Mouse (Mus musculus) lung, adult 2 months (tissue): ENCODE data around the gene Zkscan6. TPM values are rescaled to one million over a fixed set of nuclear protein-coding genes. Genes with fewer than 3 reads are reported as not detected.
A peak's percentile ranks its signal among the peaks of the same experiment; 100 is the strongest.

Experiments
- DNase-seq: peaks from one replicate; pipeline ENCODE4 v3.0.0; 2022
- H3K4me1 ChIP-seq: fragments of 200-500 bp; 2 replicates; pipeline ENCODE4 v1.6.1; 2011; ENCODE audit warnings: low read length; ENCODE audit not compliant: control insufficient read depth, insufficient read depth
- H3K4me3 ChIP-seq: fragments of 200-500 bp; replicated peaks from 2 replicates; pipeline ENCODE3; 2011; ENCODE audit warnings: low read depth, mild to moderate bottlenecking, control low read depth, low read length; ENCODE audit errors: extremely low read depth
- CTCF ChIP-seq: fragments of 200-500 bp; IDR thresholded peaks from 2 replicates; pipeline ENCODE4 v1.5.1; 2011; ENCODE audit warnings: mild to moderate bottlenecking, low read length, control low read depth; ENCODE audit not compliant: insufficient read depth
- POLR2A ChIP-seq: fragments of 200-500 bp; IDR thresholded peaks from 2 replicates; pipeline ENCODE4 v1.6.1; 2011; ENCODE audit warnings: low read depth, mild to moderate bottlenecking, control low read depth, low read length, borderline replicate concordance; ENCODE audit errors: extremely low read depth
- WGBS: fragments of 180-500 bp; shearing (Covaris S2); methylation state at CpG from one replicate; pipeline ENCODE4 v1.1.7; 2018; 5-methylcytosine and 5-hydroxymethylcytosine counted together
- polyA plus RNA-seq: library from polyadenylated mRNA; depleted of rRNA; stranded (reverse); fragments of >200 nt; gene quantifications from 2 replicates; pipeline ENCODE4 v1.2.3, GENCODE M21; 2012; rRNA removed

Zkscan6 gene
- polyA plus RNA-seq: 3.0 and 3.6 TPM in 2 replicates

- no peak for TF ChIP-seq CTCF
- TF ChIP-seq POLR2A: peak; percentile 79; the same call in 1 of the 2 replicates
These were observed at the start of gene Zkscan6 for GRCm38 (mm10) chr11:65806909-65807504. Gene Zkscan6, plus strand, starts transcription at chr11:65807175.

GRCm38 (mm10) chr11:65759350-65759749 is 47.6 kb upstream of the Zkscan6 start:
- Histone ChIP-seq H3K4me1 (peaks cover 6% of the 10 kb centered on the region), H3K4me3 (no peak overlapping the region)
- no peak for TF ChIP-seq POLR2A
- TF ChIP-seq CTCF: no peak
- DNase-seq: no peak
- 90% methylated on average over 1 of the region's 1 CpGs for whole genome bisulfite sequencing

More at GRCm38 (mm10) chr11:65806909-65807504, at the start of gene Zkscan6:
- peaks cover 3% of the 10 kb centered on the region; the same call in 1 of the 2 replicates for H3K4me1 ChIP-seq
- H3K4me3 ChIP-seq: peak within 1 kb of the TSS; percentile 98
- WGBS: under 1% methylated on average over 58 of the region's 58 CpGs
- DNase-seq: peak; percentile 85

- Histone ChIP-seq H3K4me3 (no peak overlapping the region), H3K4me1 (peaks cover 8% of the 10 kb centered on the region)
- no peak for DNase-seq
- no peak for TF ChIP-seq CTCF
- TF ChIP-seq POLR2A: no peak
- WGBS: 84% methylated on average over 2 of the region's 2 CpGs
These were observed 46.1 kb upstream of the Zkscan6 start for GRCm38 (mm10) chr11:65760912-65761311.

GRCm38 (mm10) chr11:65768445-65768844 is 38.5 kb upstream of the Zkscan6 start:
- DNase-seq: no peak
- peaks cover 16% of the 10 kb centered on the region for H3K4me1 ChIP-seq
- TF ChIP-seq CTCF: no peak
- TF ChIP-seq POLR2A: no peak
- no peak overlapping the region for H3K4me3 ChIP-seq

GRCm38 (mm10) chr11:65769990-65770389 is 37.0 kb upstream of the Zkscan6 start:
- no peak for DNase-seq
- WGBS: 57% methylated on average over 5 of the region's 5 CpGs
- TF ChIP-seq CTCF: no peak
- TF ChIP-seq POLR2A: no peak
- Histone ChIP-seq H3K4me3 (no peak overlapping the region), H3K4me1 (peaks cover 21% of the 10 kb centered on the region)

- Histone ChIP-seq H3K4me1 (peaks cover 19% of the 10 kb centered on the region), H3K4me3 (no peak overlapping the region)
- WGBS: 67% methylated on average over 1 of the region's 1 CpGs
- DNase-seq: no peak
- no peak for TF ChIP-seq POLR2A
- no peak for TF ChIP-seq CTCF
These were observed 35.4 kb upstream of the Zkscan6 start for GRCm38 (mm10) chr11:65771546-65771945.

GRCm38 (mm10) chr11:65773535-65773934 is 33.4 kb upstream of the Zkscan6 start:
- WGBS: 55% methylated on average over 2 of the region's 2 CpGs
- H3K4me3 ChIP-seq: no peak overlapping the region
- no peak for TF ChIP-seq POLR2A
- TF ChIP-seq CTCF: no peak
- no peak for DNase-seq
- H3K4me1 ChIP-seq: peaks cover 27% of the 10 kb centered on the region

- DNase-seq: no peak
- 54% methylated on average over 6 of the region's 6 CpGs for WGBS
- TF ChIP-seq POLR2A (no peak), CTCF (no peak)
- peaks cover 22% of the 10 kb centered on the region for H3K4me1 ChIP-seq
- H3K4me3 ChIP-seq: no peak overlapping the region
These were observed 32.9 kb upstream of the Zkscan6 start for GRCm38 (mm10) chr11:65773946-65774656.

GRCm38 (mm10) chr11:65776906-65777611 is 29.9 kb upstream of the Zkscan6 start:
- Histone ChIP-seq H3K4me3 (no peak overlapping the region), H3K4me1 (peaks cover 14% of the 10 kb centered on the region)
- DNase-seq: no peak
- no peak for TF ChIP-seq POLR2A
- TF ChIP-seq CTCF: no peak
- WGBS: 50% methylated on average over 2 of the region's 2 CpGs

- TF ChIP-seq POLR2A (no peak), CTCF (no peak)
- no peak overlapping the region for H3K4me3 ChIP-seq
- 35% methylated on average over 5 of the region's 5 CpGs for WGBS
- peaks cover 14% of the 10 kb centered on the region for H3K4me1 ChIP-seq
- DNase-seq: no peak
These were observed 29.2 kb upstream of the Zkscan6 start for GRCm38 (mm10) chr11:65777810-65778209.
